Mouse (Mus musculus): ENCODE data around the gene Ttc27. TPM values are rescaled to one million over a fixed set of nuclear protein-coding genes. Genes with fewer than 3 reads are reported as not detected.

The Ttc27 gene
- total and polyA plus RNA-seq, 2 experiments from 2014 or later: 18.2 to 19.1 TPM

DNA sequence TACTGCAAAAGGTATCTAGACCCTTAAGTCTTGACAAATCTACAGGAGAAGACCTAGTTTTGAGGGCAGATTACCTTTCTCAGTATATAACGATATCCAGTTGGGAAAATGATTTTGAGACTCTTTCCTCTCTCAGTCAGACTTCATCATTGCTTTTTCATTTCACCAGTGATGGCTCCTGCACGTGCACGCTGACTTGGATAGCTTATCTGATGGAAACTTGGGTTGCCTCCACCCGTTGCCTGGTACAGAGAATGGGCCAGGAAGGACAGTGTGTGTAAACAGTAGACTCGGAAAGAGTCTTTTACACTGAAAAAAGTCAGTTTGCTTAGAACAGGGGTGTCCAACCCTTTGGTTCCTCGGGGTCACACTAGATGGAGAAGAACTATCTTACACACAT, 82.3 kb downstream of the Ttc27 start:
- DNase-seq (no peak), ATAC-seq (no peak)
- H3K27me3 ChIP-seq (ENCODE audit: insufficient read depth, low read length): no peaks in the 10 kb centered on the region
- H3K9me3 ChIP-seq (ENCODE audit: low read length): no peaks in the 10 kb centered on the region
- H3K27ac ChIP-seq (ENCODE audit: low read depth, low read length): no peak overlapping the region
- no peak for TF ChIP-seq CTCF (IDR thresholded peaks at IDR 0.05; ENCODE audit: low read depth)
- H3K4me3 ChIP-seq (ENCODE audit: low read depth, low read length): no peak overlapping the region
- no peaks in the 10 kb centered on the region for H3K4me1 ChIP-seq (ENCODE audit: insufficient read depth)
- H3K36me3 ChIP-seq (ENCODE audit: insufficient read depth): no peaks in the 10 kb centered on the region
- 94% methylated on average over 6 of the region's 6 CpGs for WGBS
- no peak overlapping the region for H3K9ac ChIP-seq
- H3K4me2 ChIP-seq (ENCODE audit: low read depth): no peak overlapping the region

DNA sequence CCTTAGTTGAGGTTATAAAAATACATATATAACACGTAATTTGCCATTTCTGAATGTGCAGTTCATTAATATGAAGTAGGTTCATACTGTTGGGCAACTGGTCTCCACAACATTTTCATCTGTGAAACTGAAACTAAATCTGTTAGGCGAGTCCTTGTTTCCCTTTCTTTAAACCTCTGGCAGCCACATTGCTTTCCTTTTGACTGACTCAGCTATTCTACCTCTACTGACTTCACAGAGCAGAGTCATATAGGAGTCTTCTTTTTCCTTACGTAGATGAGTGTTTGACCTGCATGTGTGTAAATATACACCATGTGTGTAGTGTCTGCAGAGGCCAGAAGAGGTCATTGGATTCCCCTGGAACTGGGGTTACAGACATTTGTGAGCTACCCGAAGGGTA, 85.2 kb downstream of the Ttc27 start:
- Histone ChIP-seq H3K9me3 (ENCODE audit: low read length) (no peaks in the 10 kb centered on the region), H3K36me3 (ENCODE audit: insufficient read depth) (no peaks in the 10 kb centered on the region), H3K4me2 (ENCODE audit: low read depth) (no peak overlapping the region), H3K27me3 (ENCODE audit: insufficient read depth, low read length) (no peaks in the 10 kb centered on the region), H3K4me1 (ENCODE audit: insufficient read depth) (no peaks in the 10 kb centered on the region), H3K27ac (ENCODE audit: low read depth, low read length) (no peak overlapping the region), H3K4me3 (ENCODE audit: low read depth, low read length) (no peak overlapping the region), H3K9ac (no peak overlapping the region)
- no peak for ATAC-seq
- no peak for DNase-seq
- TF ChIP-seq CTCF (IDR thresholded peaks at IDR 0.05; ENCODE audit: low read depth): no peak
- 90% methylated on average over 4 of the region's 4 CpGs for WGBS

- no peak for TF ChIP-seq CTCF (IDR thresholded peaks at IDR 0.05; ENCODE audit: low read depth)
- ATAC-seq: no peak
These were observed 86.3 kb downstream of the Ttc27 start for GRCm38 (mm10) chr17:74803835-74804234.

GRCm38 (mm10) chr17:74804321-74804930, 86.9 kb downstream of the Ttc27 start:
- H3K9ac ChIP-seq: no peak overlapping the region
- ATAC-seq: peak; percentile 38; the same call in 1 of the 2 replicates
- WGBS: 40% methylated on average over 9 of the region's 9 CpGs
- no peak overlapping the region for H3K4me2 ChIP-seq (ENCODE audit: low read depth)
- no peaks in the 10 kb centered on the region for H3K36me3 ChIP-seq (ENCODE audit: insufficient read depth)
- no peaks in the 10 kb centered on the region for H3K27me3 ChIP-seq (ENCODE audit: insufficient read depth, low read length)
- TF ChIP-seq CTCF (IDR thresholded peaks at IDR 0.05; ENCODE audit: low read depth): no peak
- DNase-seq: peak; percentile 9
- H3K4me3 ChIP-seq (ENCODE audit: low read depth, low read length): no peak overlapping the region
- no peaks in the 10 kb centered on the region for H3K9me3 ChIP-seq (ENCODE audit: low read length)
- H3K27ac ChIP-seq (ENCODE audit: low read depth, low read length): no peak overlapping the region
- H3K4me1 ChIP-seq (ENCODE audit: insufficient read depth): no peaks in the 10 kb centered on the region

More at GRCm38 (mm10) chr17:74803835-74804234, 86.3 kb downstream of the Ttc27 start:
- Histone ChIP-seq H3K36me3 (ENCODE audit: insufficient read depth) (no peaks in the 10 kb centered on the region), H3K9ac (no peak overlapping the region), H3K27ac (ENCODE audit: low read depth, low read length) (no peak overlapping the region), H3K9me3 (ENCODE audit: low read length) (no peaks in the 10 kb centered on the region), H3K27me3 (ENCODE audit: insufficient read depth, low read length) (no peaks in the 10 kb centered on the region), H3K4me2 (ENCODE audit: low read depth) (no peak overlapping the region), H3K4me3 (ENCODE audit: low read depth, low read length) (no peak overlapping the region), H3K4me1 (ENCODE audit: insufficient read depth) (no peaks in the 10 kb centered on the region)
- 95% methylated on average over 2 of the region's 2 CpGs for WGBS
- no peak for DNase-seq

- no peak overlapping the region for H3K27ac ChIP-seq (ENCODE audit: low read depth, low read length)
- no peak overlapping the region for H3K9ac ChIP-seq
- H3K9me3 ChIP-seq (ENCODE audit: low read length): no peaks in the 10 kb centered on the region
- TF ChIP-seq CTCF (IDR thresholded peaks at IDR 0.05; ENCODE audit: low read depth): no peak
- H3K4me2 ChIP-seq (ENCODE audit: low read depth): no peak overlapping the region
- H3K27me3 ChIP-seq (ENCODE audit: insufficient read depth, low read length): no peaks in the 10 kb centered on the region
- no peaks in the 10 kb centered on the region for H3K36me3 ChIP-seq (ENCODE audit: insufficient read depth)
- no peak for ATAC-seq
- WGBS: 72% methylated on average over 9 of the region's 9 CpGs
- no peak for DNase-seq
- H3K4me3 ChIP-seq (ENCODE audit: low read depth, low read length): no peak overlapping the region
- H3K4me1 ChIP-seq (ENCODE audit: insufficient read depth): no peaks in the 10 kb centered on the region
These were observed 90.1 kb downstream of the Ttc27 start for GRCm38 (mm10) chr17:74807509-74808248.

DNA sequence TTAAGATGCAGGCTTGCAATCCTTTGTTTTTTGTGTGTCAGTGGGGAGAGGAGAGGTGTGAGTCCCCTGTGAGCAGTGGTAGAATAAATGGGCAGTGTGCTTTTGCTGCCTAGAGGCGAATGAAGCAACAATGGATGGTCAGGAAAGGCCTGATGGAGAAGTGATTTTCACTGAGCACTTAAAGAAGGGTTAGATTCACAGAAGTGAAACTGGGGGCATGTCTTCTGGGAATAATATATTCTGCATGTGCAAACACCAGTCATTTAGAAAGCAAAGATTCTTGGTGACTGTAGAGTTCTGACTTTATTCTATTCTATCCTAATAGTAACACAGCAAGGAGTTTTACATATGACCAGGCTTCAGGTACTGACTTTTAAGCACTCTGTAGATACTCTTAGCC, 90.8 kb downstream of the Ttc27 start:
- no peak overlapping the region for H3K9ac ChIP-seq
- 60% methylated on average over 1 of the region's 1 CpGs for WGBS
- H3K4me3 ChIP-seq (ENCODE audit: low read depth, low read length): no peak overlapping the region
- ATAC-seq: no peak
- no peaks in the 10 kb centered on the region for H3K27me3 ChIP-seq (ENCODE audit: insufficient read depth, low read length)
- no peaks in the 10 kb centered on the region for H3K4me1 ChIP-seq (ENCODE audit: insufficient read depth)
- no peak for TF ChIP-seq CTCF (IDR thresholded peaks at IDR 0.05; ENCODE audit: low read depth)
- H3K27ac ChIP-seq (ENCODE audit: low read depth, low read length): no peak overlapping the region
- no peak for DNase-seq
- H3K36me3 ChIP-seq (ENCODE audit: insufficient read depth): no peaks in the 10 kb centered on the region
- H3K4me2 ChIP-seq (ENCODE audit: low read depth): no peak overlapping the region
- H3K9me3 ChIP-seq (ENCODE audit: low read length): no peaks in the 10 kb centered on the region

DNA sequence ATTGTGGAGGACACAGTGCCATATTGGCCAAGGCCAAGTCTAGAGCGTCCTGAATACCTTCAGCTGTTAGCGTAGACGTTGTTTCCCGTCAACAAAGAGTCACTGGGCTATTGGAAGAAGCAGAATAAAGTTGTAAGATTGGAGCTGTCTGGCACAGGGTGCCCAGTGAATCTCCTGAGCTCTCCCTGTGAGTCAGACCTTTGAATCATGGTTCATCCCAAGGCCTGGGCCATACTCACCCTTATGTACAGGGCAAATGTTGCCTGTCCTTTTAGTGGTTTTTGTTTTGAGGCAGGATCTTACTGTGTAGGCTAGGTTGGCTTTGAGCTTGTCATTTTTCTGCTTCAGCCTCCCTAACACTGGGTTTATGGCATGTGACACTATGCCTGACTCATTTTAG, 91.4 kb downstream of the Ttc27 start:
- H3K4me1 ChIP-seq (ENCODE audit: insufficient read depth): no peaks in the 10 kb centered on the region
- H3K4me2 ChIP-seq (ENCODE audit: low read depth): no peak overlapping the region
- no peaks in the 10 kb centered on the region for H3K27me3 ChIP-seq (ENCODE audit: insufficient read depth, low read length)
- ATAC-seq: no peak
- TF ChIP-seq CTCF (IDR thresholded peaks at IDR 0.05; ENCODE audit: low read depth): no peak
- H3K27ac ChIP-seq (ENCODE audit: low read depth, low read length): no peak overlapping the region
- 92% methylated on average over 4 of the region's 4 CpGs for WGBS
- no peak for DNase-seq
- no peaks in the 10 kb centered on the region for H3K36me3 ChIP-seq (ENCODE audit: insufficient read depth)
- H3K9ac ChIP-seq: no peak overlapping the region
- no peaks in the 10 kb centered on the region for H3K9me3 ChIP-seq (ENCODE audit: low read length)
- no peak overlapping the region for H3K4me3 ChIP-seq (ENCODE audit: low read depth, low read length)
